Mouse (Mus musculus): ENCODE data around the gene Arid2. TPM values are rescaled to one million over a fixed set of nuclear protein-coding genes. Genes with fewer than 3 reads are reported as not detected.
A peak's percentile ranks its signal among the peaks of the same experiment; 100 is the strongest.

The Arid2 gene
- total and polyA plus RNA-seq, 3 experiments, result 20.3 to 31.2 (median 25.9) TPM

GRCm38 (mm10) chr15:96284711-96285322 lies 2.5 kb upstream of the Arid2 start:
- H3K4me1 ChIP-seq (ENCODE audit: control insufficient read depth in 1 of 2, insufficient read depth in 2 of 2, low read length in 2 of 2), result peaks cover 13 to 21% of the 10 kb centered on the region in 2 experiments
- peaks cover 79% of the 10 kb centered on the region for H3K79me2 ChIP-seq (ENCODE audit: control insufficient read depth, insufficient read depth, low read length, poor library complexity)
- TF ChIP-seq CTCF (IDR thresholded peaks at IDR 0.05 in 2 of 3, conservative IDR thresholded peaks at IDR 0.05 in 1 of 3; ENCODE audit: control insufficient read depth in 1 of 3, insufficient read depth in 1 of 3, low read depth in 2 of 3, low read length in 3 of 3, poor library complexity in 1 of 3, severe bottlenecking in 1 of 3) (no peak), SIN3A (IDR thresholded peaks at IDR 0.05; ENCODE audit: low read length) (0 out of 2 replicates have a peak, but pooled peaks have one; percentile 49), KAT2A (conservative IDR thresholded peaks at IDR 0.05; ENCODE audit: low read depth, low read length) (no peak), UBTF (IDR thresholded peaks at IDR 0.05; ENCODE audit: borderline replicate concordance, insufficient read depth, low read depth, low read length) (peak; percentile 86; the same call in 1 of the 2 replicates), MXI1 (IDR thresholded peaks at IDR 0.05; ENCODE audit: low read depth, low read length) (peak; percentile 48; the same call in 1 of the 2 replicates)
- peak; percentile 61 for DNase-seq (ENCODE audit: low read depth, low spot score)
- no peaks in the 10 kb centered on the region for H3K27me3 ChIP-seq (ENCODE audit: control insufficient read depth in 1 of 2, insufficient read depth in 2 of 2, low read length in 2 of 2)
- H3K36me3 ChIP-seq (ENCODE audit: control insufficient read depth in 1 of 2, insufficient read depth in 2 of 2, low read length in 2 of 2), result peaks cover 0 to 35% of the 10 kb centered on the region in 2 experiments; a peak in 3 of 4 replicates
- peak overlapping the region; percentile 100 for H3K9ac ChIP-seq (ENCODE audit: control insufficient read depth, low read depth, low read length, poor library complexity, severe bottlenecking)
- peak overlapping the region; percentile 98 for H3K27ac ChIP-seq (ENCODE audit: control insufficient read depth, low read depth, low read length)
- peak overlapping the region; percentile 87 to 96 for H3K4me3 ChIP-seq (ENCODE audit: control insufficient read depth in 1 of 2, insufficient read depth in 1 of 2, low read depth in 2 of 2, low read length in 2 of 2)
- no peaks in the 10 kb centered on the region for H3K9me3 ChIP-seq (replicated peaks; ENCODE audit: insufficient read depth, low read length)

- Histone ChIP-seq H3K27me3 (ENCODE audit: control insufficient read depth in 1 of 2, insufficient read depth in 2 of 2, low read length in 2 of 2) (no peaks in the 10 kb centered on the region), H3K79me2 (ENCODE audit: control insufficient read depth, insufficient read depth, low read length, poor library complexity) (peaks cover 76% of the 10 kb centered on the region), H3K9me3 (replicated peaks; ENCODE audit: insufficient read depth, low read length) (no peaks in the 10 kb centered on the region), H3K9ac (ENCODE audit: control insufficient read depth, low read depth, low read length, poor library complexity, severe bottlenecking) (peak overlapping the region; percentile 100), H3K4me1 (ENCODE audit: control insufficient read depth in 1 of 2, insufficient read depth in 2 of 2, low read length in 2 of 2) (peaks cover 15% of the 10 kb centered on the region in 2 experiments), H3K27ac (ENCODE audit: control insufficient read depth, low read depth, low read length) (peak overlapping the region; percentile 98), H3K4me3 (ENCODE audit: control insufficient read depth in 1 of 2, insufficient read depth in 1 of 2, low read depth in 2 of 2, low read length in 2 of 2) (peak overlapping the region; percentile 87 to 96), H3K36me3 (ENCODE audit: control insufficient read depth in 1 of 2, insufficient read depth in 2 of 2, low read length in 2 of 2) (peaks cover 0 to 32% of the 10 kb centered on the region in 2 experiments; a peak in 3 of 4 replicates)
- peak; percentile 93 for DNase-seq (ENCODE audit: low read depth, low spot score)
- TF ChIP-seq USF2 (IDR thresholded peaks at IDR 0.05; ENCODE audit: borderline replicate concordance in 1 of 2, insufficient read depth in 1 of 2, low read depth in 1 of 2, low read length in 2 of 2) (no peak), KAT2A (conservative IDR thresholded peaks at IDR 0.05; ENCODE audit: low read depth, low read length) (no peak; the same call in 1 of the 2 replicates), JUND (IDR thresholded peaks at IDR 0.05; ENCODE audit: low read depth, low read length) (no peak), TBP (IDR thresholded peaks at IDR 0.05; ENCODE audit: low read depth, low read length) (peak; percentile 95), CHD2 (IDR thresholded peaks at IDR 0.05; ENCODE audit: low read length) (no peak), MYB (IDR thresholded peaks at IDR 0.05; ENCODE audit: low read depth, low read length) (peak; percentile 44; the same call in 1 of the 2 replicates), ZNF384 (IDR thresholded peaks at IDR 0.05; ENCODE audit: low read depth, low read length) (peak; percentile 82), MXI1 (IDR thresholded peaks at IDR 0.05; ENCODE audit: low read depth, low read length) (no peak; the same call in 1 of the 2 replicates), NRF1 (IDR thresholded peaks at IDR 0.05; ENCODE audit: insufficient read depth, low read depth, low read length, poor library complexity, severe bottlenecking) (peak; percentile 65), POLR2A (IDR thresholded peaks at IDR 0.05; ENCODE audit: control insufficient read depth in 1 of 2, insufficient read depth in 1 of 2, low read depth in 1 of 2, low read length in 2 of 2, poor library complexity in 1 of 2) (peak; percentile 66; a peak in 3 of 4 replicates), USF1 (IDR thresholded peaks at IDR 0.05; ENCODE audit: low read depth, low read length) (no peak; the same call in 1 of the 2 replicates), MAZ (IDR thresholded peaks at IDR 0.05; ENCODE audit: low read depth, low read length) (no peak), MYC (IDR thresholded peaks at IDR 0.05; ENCODE audit: low read depth, low read length) (no peak), ETS1 (IDR thresholded peaks at IDR 0.05; ENCODE audit: low read depth, low read length) (peak; percentile 65), ZMIZ1 (IDR thresholded peaks at IDR 0.05; ENCODE audit: low read depth, low read length) (no peak; the same call in 1 of the 2 replicates), POLR2AphosphoS5 (IDR thresholded peaks at IDR 0.05; ENCODE audit: borderline replicate concordance, low read depth, low read length) (no peak), ZKSCAN1 (IDR thresholded peaks at IDR 0.05; ENCODE audit: low read depth, low read length) (no peak), CHD1 (IDR thresholded peaks at IDR 0.05; ENCODE audit: low read depth, low read length) (no peak), ZC3H11A (IDR thresholded peaks at IDR 0.05; ENCODE audit: low read depth, low read length) (0 out of 2 replicates have a peak, but pooled peaks have one; percentile 38), TCF12 (IDR thresholded peaks at IDR 0.05; ENCODE audit: low read depth, low read length) (no peak), MAX (IDR thresholded peaks at IDR 0.05; ENCODE audit: low read length) (no peak; the same call in 1 of the 2 replicates), ELF1 (IDR thresholded peaks at IDR 0.05; ENCODE audit: low read depth, low read length) (peak; percentile 34; the same call in 1 of the 2 replicates), HCFC1 (IDR thresholded peaks at IDR 0.05; ENCODE audit: low read depth, low read length) (peak; percentile 65), SIN3A (IDR thresholded peaks at IDR 0.05; ENCODE audit: low read length) (peak; percentile 42), MEF2A (IDR thresholded peaks at IDR 0.05; ENCODE audit: extremely low read depth, insufficient replicate concordance, low read depth, low read length, poor library complexity, severe bottlenecking) (no peak)
Measured at GRCm38 (mm10) chr15:96285323-96286014, 1.8 kb upstream of the Arid2 start.

All from MEL (cell line).